Mouse (Mus musculus) limb, embryonic 14.5 days (tissue): ENCODE measurements at regions not wholly inside any gene's neighbourhood (a gene's known extent, or its start where the extent isn't known, plus 50 kb on each side); places are given as distances from the start of the nearest gene placed in this dataset.

Source experiments
- ATAC-seq: fragments of 200-750 bp; cut with Nextera tagmentation; 2 replicates; pipeline ENCODE4 v1.8.0; 2017; ENCODE audit warnings: low read depth, moderate number of reproducible peaks, moderate TSS enrichment; ENCODE audit not compliant: low FRiP score
- DNase-seq: peaks from one replicate; pipeline ENCODE4 v3.0.0-alpha.2; 2015; ENCODE audit warnings: low spot score
- H3K27ac ChIP-seq: fragments of 300-500 bp; sonication (generic); replicated peaks from 2 replicates; pipeline ENCODE4 v1.5.1; 2014; ENCODE audit warnings: low read depth, mild to moderate bottlenecking, low read length, moderate library complexity, mixed read lengths
- H3K27me3 ChIP-seq: fragments of 300-500 bp; sonication (generic); 2 replicates; pipeline ENCODE4 v1.6.1; 2014; ENCODE audit warnings: low read length, mixed read lengths; ENCODE audit not compliant: control insufficient read depth, insufficient read depth
- H3K36me3 ChIP-seq: fragments of 300-500 bp; sonication (generic); 2 replicates; pipeline ENCODE4 v1.6.1; 2014; ENCODE audit warnings: mild to moderate bottlenecking, low read length, moderate library complexity, mixed read lengths; ENCODE audit not compliant: control insufficient read depth, insufficient read depth
- H3K4me1 ChIP-seq: fragments of 300-500 bp; sonication (generic); 2 replicates; pipeline ENCODE4 v1.6.1; 2014; ENCODE audit warnings: antibody characterized with exemption, low read length, mixed read lengths; ENCODE audit not compliant: control insufficient read depth, insufficient read depth
- H3K4me2 ChIP-seq: fragments of 300-500 bp; sonication (generic); replicated peaks from 2 replicates; pipeline ENCODE4 v1.6.1; 2014; ENCODE audit warnings: low read depth, mild to moderate bottlenecking, low read length, moderate library complexity; ENCODE audit not compliant: severe bottlenecking
- H3K4me3 ChIP-seq: fragments of 300-500 bp; sonication (generic); replicated peaks from 2 replicates; pipeline ENCODE4 v1.5.1; 2014; ENCODE audit warnings: low read length
- H3K9ac ChIP-seq: fragments of 300-500 bp; sonication (generic); 2 replicates; pipeline ENCODE4 v1.6.1; 2014; ENCODE audit warnings: mild to moderate bottlenecking, low read depth, low read length, moderate library complexity; ENCODE audit not compliant: severe bottlenecking
- H3K9me3 ChIP-seq: fragments of 300-500 bp; sonication (generic); 2 replicates; pipeline ENCODE4 v1.6.1; 2016; ENCODE audit warnings: low read length; ENCODE audit not compliant: control insufficient read depth
- POLR2A ChIP-seq: fragments of 200-500 bp; IDR thresholded peaks from 2 replicates; pipeline ENCODE4 v1.8.0; 2012; ENCODE audit warnings: inconsistent platforms, mild to moderate bottlenecking, moderate library complexity, borderline replicate concordance; ENCODE audit not compliant: insufficient read depth, insufficient read length; ENCODE audit errors: extremely low read depth
- WGBS: fragments of 180-500 bp; shearing (Covaris S2); extraction: QIAGEN DNeasy Blood & Tissue Kit; methylation state at CpG from one replicate; pipeline ENCODE4 v1.1.7; 2014; 5-methylcytosine and 5-hydroxymethylcytosine counted together

DNA sequence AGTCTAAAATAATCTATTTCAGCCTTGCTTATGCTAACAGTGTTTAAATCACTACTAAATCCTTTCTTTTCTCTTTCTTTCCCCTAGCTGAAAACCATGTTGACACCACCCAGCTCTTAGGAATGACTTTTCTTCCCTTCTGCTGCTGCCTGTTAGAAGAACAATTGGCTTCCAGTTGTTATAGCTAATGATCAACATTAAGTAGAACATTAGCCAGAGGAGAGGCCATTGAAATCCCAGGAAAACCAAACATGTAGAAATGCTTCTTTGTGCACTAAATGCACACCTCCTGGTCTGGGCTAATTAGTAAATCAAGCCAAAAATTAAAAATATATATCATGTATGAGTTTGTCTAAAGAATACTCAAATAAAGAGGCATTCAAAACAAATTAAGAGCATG is 703.0 kb upstream of the Arpp21 start:
- Histone ChIP-seq H3K27me3 (no peaks in the 10 kb centered on the region), H3K36me3 (no peaks in the 10 kb centered on the region), H3K9me3 (no peaks in the 10 kb centered on the region), H3K9ac (no peak overlapping the region), H3K27ac (no peak overlapping the region), H3K4me2 (no peak overlapping the region), H3K4me1 (no peaks in the 10 kb centered on the region), H3K4me3 (no peak overlapping the region)
- no peak for TF ChIP-seq POLR2A
- no peak for ATAC-seq
- no peak for DNase-seq

- H3K4me2 ChIP-seq, result no peak overlapping the region
- H3K27me3 ChIP-seq, result no peaks in the 10 kb centered on the region
- H3K9ac ChIP-seq, result no peak overlapping the region
- no peak overlapping the region for H3K4me3 ChIP-seq
- ATAC-seq (no peak), DNase-seq (no peak)
- no peaks in the 10 kb centered on the region for H3K9me3 ChIP-seq
- H3K27ac ChIP-seq, result no peak overlapping the region
- no peaks in the 10 kb centered on the region for H3K36me3 ChIP-seq
- no peaks in the 10 kb centered on the region for H3K4me1 ChIP-seq
- 76% methylated on average over 6 of the region's 6 CpGs for WGBS
- no peak for TF ChIP-seq POLR2A
Observed at GRCm38 (mm10) chr9:112909311-112910101, 673.8 kb upstream of the Arpp21 start.

GRCm38 (mm10) chr9:112905955-112906354 is 670.2 kb upstream of the Arpp21 start:
- WGBS, result 88% methylated on average over 6 of the region's 6 CpGs
- no peak overlapping the region for H3K4me2 ChIP-seq
- no peaks in the 10 kb centered on the region for H3K4me1 ChIP-seq
- no peak overlapping the region for H3K27ac ChIP-seq
- no peak for ATAC-seq
- no peak for TF ChIP-seq POLR2A
- H3K27me3 ChIP-seq, result no peaks in the 10 kb centered on the region
- no peaks in the 10 kb centered on the region for H3K9me3 ChIP-seq
- DNase-seq, result no peak
- no peaks in the 10 kb centered on the region for H3K36me3 ChIP-seq
- H3K4me3 ChIP-seq, result no peak overlapping the region
- H3K9ac ChIP-seq, result no peak overlapping the region

DNA sequence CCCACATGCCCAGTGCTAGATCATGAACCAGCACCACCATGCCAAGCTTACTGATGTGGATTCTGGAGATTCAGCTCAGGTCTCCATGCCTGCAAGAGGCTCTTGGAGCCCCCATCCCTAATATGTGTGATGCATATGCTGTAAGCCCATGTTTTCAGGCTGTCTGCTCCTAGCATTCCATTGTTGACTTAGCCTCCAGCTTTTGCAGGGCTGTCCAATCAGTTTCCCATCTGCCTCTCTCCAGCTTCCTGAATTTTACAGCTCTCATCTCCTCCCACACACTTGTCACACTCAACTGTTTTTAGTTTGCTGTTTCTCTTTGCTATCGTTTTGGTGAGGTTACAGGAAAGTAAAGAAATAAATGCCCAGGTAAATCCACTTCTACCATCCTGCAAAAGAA is 629.2 kb upstream of the Arpp21 start:
- WGBS, result 60% methylated on average over 1 of the region's 1 CpGs
- Histone ChIP-seq H3K9ac (no peak overlapping the region), H3K27ac (no peak overlapping the region), H3K36me3 (no peaks in the 10 kb centered on the region), H3K4me2 (no peak overlapping the region), H3K4me1 (no peaks in the 10 kb centered on the region), H3K4me3 (no peak overlapping the region), H3K9me3 (no peaks in the 10 kb centered on the region), H3K27me3 (no peaks in the 10 kb centered on the region)
- no peak for TF ChIP-seq POLR2A
- DNase-seq (no peak), ATAC-seq (no peak)

- Histone ChIP-seq H3K27ac (no peak overlapping the region), H3K4me2 (no peak overlapping the region), H3K9me3 (no peaks in the 10 kb centered on the region), H3K9ac (no peak overlapping the region), H3K27me3 (no peaks in the 10 kb centered on the region), H3K4me3 (no peak overlapping the region), H3K4me1 (no peaks in the 10 kb centered on the region), H3K36me3 (no peaks in the 10 kb centered on the region)
- WGBS, result 36% methylated on average over 8 of the region's 8 CpGs
- ATAC-seq (no peak), DNase-seq (no peak)
- no peak for TF ChIP-seq POLR2A
Observed at GRCm38 (mm10) chr9:112861136-112861535, 625.4 kb upstream of the Arpp21 start.
